Mouse (Mus musculus): ENCODE results near the gene BC030867. TPM values are rescaled to one million over a fixed set of nuclear protein-coding genes. Genes with fewer than 3 reads are reported as not detected.

Gene BC030867
- polyA plus RNA-seq, 1 experiment from 2014 or later, result 5.5 TPM

DNA sequence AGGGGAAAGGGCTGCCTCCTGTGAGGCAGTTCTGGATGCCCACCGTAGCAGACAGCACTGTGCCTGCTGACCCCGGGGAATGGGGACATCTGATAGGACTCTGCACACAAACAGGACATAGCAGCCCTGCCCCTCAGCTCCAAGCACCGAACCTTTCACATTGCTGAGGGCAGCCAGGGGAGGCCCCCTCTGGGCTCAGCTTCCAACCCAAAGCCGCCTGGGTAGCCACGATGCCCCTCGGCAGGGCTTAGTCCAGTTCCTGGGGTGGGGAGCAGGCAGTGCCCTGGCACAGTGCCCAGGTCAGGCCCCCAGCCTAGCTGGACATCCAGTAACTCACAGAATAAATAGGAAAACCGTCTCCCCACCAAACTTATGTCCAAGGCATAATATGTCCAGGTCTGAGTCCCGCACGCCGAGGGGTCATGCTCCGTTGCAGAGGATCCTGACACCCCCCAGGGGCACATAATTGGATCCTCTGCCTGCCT is 42.4 kb downstream of the BC030867 start:
- peaks cover 18% of the 10 kb centered on the region for H3K36me3 ChIP-seq (ENCODE audit: control insufficient read depth, insufficient read depth)
- H3K27ac ChIP-seq (ENCODE audit: low read length), result no peak overlapping the region
- H3K27me3 ChIP-seq (replicated peaks; ENCODE audit: control insufficient read depth, insufficient read depth, low read length), result no peaks in the 10 kb centered on the region
- peaks cover 21% of the 10 kb centered on the region for H3K4me1 ChIP-seq (replicated peaks; ENCODE audit: control insufficient read depth, insufficient read depth, low read length)
- WGBS, result 79% methylated on average over 11 of the region's 11 CpGs
- H3K4me3 ChIP-seq (replicated peaks; ENCODE audit: low read length), result no peak overlapping the region
- H3K9me3 ChIP-seq (ENCODE audit: control insufficient read depth, low read length), result no peaks in the 10 kb centered on the region
- H3K9ac ChIP-seq (replicated peaks; ENCODE audit: low read depth, low read length), result no peak overlapping the region
- no peak for ATAC-seq
- H3K4me2 ChIP-seq (ENCODE audit: low read length), result no peak overlapping the region

DNA sequence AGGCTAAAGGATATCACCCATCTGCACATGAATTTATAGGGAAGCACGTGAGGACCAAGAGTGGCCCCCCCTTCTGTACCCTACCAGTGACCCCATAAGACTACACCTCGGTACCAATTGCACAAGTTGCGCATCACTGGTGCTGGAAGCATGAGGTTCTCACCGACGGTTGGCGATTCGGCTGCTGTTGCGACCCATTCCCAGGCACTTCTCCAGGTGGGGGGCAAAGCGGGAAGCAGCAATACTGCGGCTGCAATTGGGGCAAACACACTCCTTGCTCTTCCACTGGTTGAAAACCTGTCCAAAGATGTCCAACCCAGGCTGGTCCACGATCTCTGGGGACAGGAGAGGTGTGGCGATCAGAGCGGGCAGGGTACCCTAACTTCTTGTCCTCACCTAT is 45.3 kb downstream of the BC030867 start:
- peaks cover 21% of the 10 kb centered on the region for H3K4me1 ChIP-seq (replicated peaks; ENCODE audit: control insufficient read depth, insufficient read depth, low read length)
- no peak overlapping the region for H3K4me3 ChIP-seq (replicated peaks; ENCODE audit: low read length)
- H3K9ac ChIP-seq (replicated peaks; ENCODE audit: low read depth, low read length), result no peak overlapping the region
- peaks cover 18% of the 10 kb centered on the region for H3K36me3 ChIP-seq (ENCODE audit: control insufficient read depth, insufficient read depth)
- no peak overlapping the region for H3K27ac ChIP-seq (ENCODE audit: low read length)
- no peaks in the 10 kb centered on the region for H3K27me3 ChIP-seq (replicated peaks; ENCODE audit: control insufficient read depth, insufficient read depth, low read length)
- H3K4me2 ChIP-seq (ENCODE audit: low read length), result no peak overlapping the region
- no peak for ATAC-seq
- H3K9me3 ChIP-seq (ENCODE audit: control insufficient read depth, low read length), result no peaks in the 10 kb centered on the region
- 94% methylated on average over 13 of the region's 13 CpGs for WGBS

DNA sequence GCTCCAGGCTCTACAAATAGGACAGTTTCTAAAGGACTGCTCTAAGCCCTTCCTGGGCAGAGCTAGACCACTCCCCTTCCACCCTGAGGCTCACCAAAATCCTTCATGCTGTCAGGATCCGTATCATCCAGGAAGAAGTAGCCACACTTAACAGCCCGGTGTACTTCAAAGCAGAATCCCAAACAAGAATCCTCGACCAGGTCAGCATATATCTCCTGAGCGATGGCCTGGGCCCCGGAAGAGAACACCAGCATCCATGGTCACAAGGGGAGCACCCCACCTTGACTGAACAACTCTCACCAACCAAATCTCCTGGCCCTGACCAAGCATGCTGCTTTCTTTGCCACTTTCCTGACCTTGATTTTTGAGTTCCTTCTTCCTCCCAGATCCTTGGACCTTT is 45.7 kb downstream of the BC030867 start:
- no peak overlapping the region for H3K4me3 ChIP-seq (replicated peaks; ENCODE audit: low read length)
- H3K27me3 ChIP-seq (replicated peaks; ENCODE audit: control insufficient read depth, insufficient read depth, low read length), result no peaks in the 10 kb centered on the region
- peaks cover 21% of the 10 kb centered on the region for H3K4me1 ChIP-seq (replicated peaks; ENCODE audit: control insufficient read depth, insufficient read depth, low read length)
- H3K4me2 ChIP-seq (ENCODE audit: low read length), result peak overlapping the region; percentile 93; the same call in 1 of the 2 replicates
- H3K9me3 ChIP-seq (ENCODE audit: control insufficient read depth, low read length), result no peaks in the 10 kb centered on the region
- H3K27ac ChIP-seq (ENCODE audit: low read length), result no peak overlapping the region; the same call in 1 of the 2 replicates
- no peak for ATAC-seq
- H3K36me3 ChIP-seq (ENCODE audit: control insufficient read depth, insufficient read depth), result peaks cover 18% of the 10 kb centered on the region
- no peak overlapping the region for H3K9ac ChIP-seq (replicated peaks; ENCODE audit: low read depth, low read length)
- WGBS, result 81% methylated on average over 5 of the region's 5 CpGs

DNA sequence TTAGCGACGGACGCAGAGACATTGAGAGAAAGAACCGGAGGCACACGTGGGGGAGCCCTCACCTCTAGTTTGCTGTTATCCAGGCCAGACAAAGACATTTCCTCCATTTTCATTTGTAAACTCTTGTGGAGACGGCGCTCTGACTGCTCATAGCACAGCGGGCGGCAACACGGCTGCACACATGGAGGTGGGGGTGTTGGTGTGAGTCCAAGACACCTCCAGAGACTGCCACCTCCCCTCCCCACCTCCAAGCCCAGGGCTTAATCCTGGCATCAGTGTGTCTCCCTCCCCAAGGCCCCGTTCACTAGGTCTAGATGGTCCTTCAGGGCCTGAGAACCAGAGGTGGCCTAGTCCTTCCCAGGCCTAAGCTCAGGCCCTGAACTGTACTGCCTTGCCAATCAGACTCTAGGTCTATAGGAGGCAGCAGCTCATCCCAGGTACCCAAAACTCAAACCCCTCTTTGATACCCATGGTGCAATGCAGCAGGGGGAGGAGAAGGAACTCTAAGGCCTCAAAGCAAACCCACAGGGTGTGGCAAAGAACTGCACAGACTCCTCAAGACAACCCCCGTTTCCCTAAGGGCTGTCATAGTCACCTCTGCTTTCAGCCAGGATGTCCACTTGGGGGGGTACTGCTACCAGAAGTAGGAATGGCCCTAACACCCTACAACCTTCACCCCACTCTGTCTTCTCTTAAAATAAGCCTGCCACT is 46.4 kb downstream of the BC030867 start:
- Histone ChIP-seq H3K9ac (replicated peaks; ENCODE audit: low read depth, low read length) (peak overlapping the region; percentile 92), H3K27ac (ENCODE audit: low read length) (peak overlapping the region; percentile 98), H3K27me3 (replicated peaks; ENCODE audit: control insufficient read depth, insufficient read depth, low read length) (no peaks in the 10 kb centered on the region), H3K9me3 (ENCODE audit: control insufficient read depth, low read length) (no peaks in the 10 kb centered on the region), H3K4me3 (replicated peaks; ENCODE audit: low read length) (peak overlapping the region; percentile 78), H3K4me2 (ENCODE audit: low read length) (peak overlapping the region; percentile 93), H3K4me1 (replicated peaks; ENCODE audit: control insufficient read depth, insufficient read depth, low read length) (peaks cover 21% of the 10 kb centered on the region), H3K36me3 (ENCODE audit: control insufficient read depth, insufficient read depth) (peaks cover 18% of the 10 kb centered on the region)
- 0 out of 2 replicates have a peak, but pooled peaks have one; percentile 0 for ATAC-seq
- 46% methylated on average over 12 of the region's 12 CpGs for WGBS

DNA sequence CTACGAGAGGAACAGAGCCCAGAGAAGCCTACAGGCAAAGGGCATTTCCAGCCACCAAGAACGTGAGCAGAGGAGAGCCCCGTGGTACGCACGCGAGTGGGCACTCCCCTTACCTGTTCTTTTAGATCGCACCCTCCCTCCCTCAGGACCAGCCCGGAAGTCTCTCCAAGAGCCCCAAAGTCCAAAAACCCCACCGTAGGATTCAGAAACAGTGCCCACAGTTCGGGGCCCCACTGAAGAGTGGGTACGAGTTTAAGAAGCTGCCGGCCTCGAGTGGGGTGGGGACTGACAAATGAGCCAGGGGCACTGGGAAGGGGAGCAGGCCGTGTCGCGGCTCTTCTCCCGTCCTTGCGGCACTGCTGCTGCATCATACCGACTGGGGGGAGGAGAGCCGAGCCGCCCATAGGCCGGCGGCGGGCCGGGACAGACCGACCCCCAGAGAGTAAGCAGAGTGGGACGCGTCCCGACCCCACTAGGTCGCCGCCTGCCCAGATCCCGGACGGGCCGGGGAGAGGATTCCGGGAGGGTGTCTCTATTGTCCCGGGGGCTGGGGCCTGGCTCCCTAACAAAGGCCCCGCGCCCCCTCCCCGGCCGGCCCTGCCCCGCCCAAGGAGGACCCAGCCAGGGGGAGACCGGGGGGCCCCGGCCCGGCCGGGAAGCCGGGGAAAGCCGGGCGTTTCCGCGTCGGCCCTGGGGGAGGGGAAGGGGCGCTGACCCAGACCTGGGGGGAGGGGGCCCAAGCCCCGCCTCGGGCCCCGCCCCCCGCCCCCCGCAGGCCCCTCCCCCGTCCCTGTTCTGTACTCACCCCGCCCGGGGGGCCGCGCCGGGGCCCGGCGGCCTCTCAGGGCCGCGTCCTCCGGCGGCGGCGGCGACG is 47.2 kb downstream of the BC030867 start:
- peak overlapping the region; percentile 93 for H3K4me2 ChIP-seq (ENCODE audit: low read length)
- peak; percentile 7; the same call in 1 of the 2 replicates for ATAC-seq
- peak overlapping the region; percentile 98 for H3K27ac ChIP-seq (ENCODE audit: low read length)
- H3K4me1 ChIP-seq (replicated peaks; ENCODE audit: control insufficient read depth, insufficient read depth, low read length), result peaks cover 21% of the 10 kb centered on the region
- H3K9ac ChIP-seq (replicated peaks; ENCODE audit: low read depth, low read length), result peak overlapping the region; percentile 92
- H3K9me3 ChIP-seq (ENCODE audit: control insufficient read depth, low read length), result no peaks in the 10 kb centered on the region
- no peaks in the 10 kb centered on the region for H3K27me3 ChIP-seq (replicated peaks; ENCODE audit: control insufficient read depth, insufficient read depth, low read length)
- WGBS, result under 1% methylated on average over 36 of the region's 73 CpGs
- H3K36me3 ChIP-seq (ENCODE audit: control insufficient read depth, insufficient read depth), result peaks cover 17% of the 10 kb centered on the region
- H3K4me3 ChIP-seq (replicated peaks; ENCODE audit: low read length), result peak overlapping the region; percentile 78

DNA sequence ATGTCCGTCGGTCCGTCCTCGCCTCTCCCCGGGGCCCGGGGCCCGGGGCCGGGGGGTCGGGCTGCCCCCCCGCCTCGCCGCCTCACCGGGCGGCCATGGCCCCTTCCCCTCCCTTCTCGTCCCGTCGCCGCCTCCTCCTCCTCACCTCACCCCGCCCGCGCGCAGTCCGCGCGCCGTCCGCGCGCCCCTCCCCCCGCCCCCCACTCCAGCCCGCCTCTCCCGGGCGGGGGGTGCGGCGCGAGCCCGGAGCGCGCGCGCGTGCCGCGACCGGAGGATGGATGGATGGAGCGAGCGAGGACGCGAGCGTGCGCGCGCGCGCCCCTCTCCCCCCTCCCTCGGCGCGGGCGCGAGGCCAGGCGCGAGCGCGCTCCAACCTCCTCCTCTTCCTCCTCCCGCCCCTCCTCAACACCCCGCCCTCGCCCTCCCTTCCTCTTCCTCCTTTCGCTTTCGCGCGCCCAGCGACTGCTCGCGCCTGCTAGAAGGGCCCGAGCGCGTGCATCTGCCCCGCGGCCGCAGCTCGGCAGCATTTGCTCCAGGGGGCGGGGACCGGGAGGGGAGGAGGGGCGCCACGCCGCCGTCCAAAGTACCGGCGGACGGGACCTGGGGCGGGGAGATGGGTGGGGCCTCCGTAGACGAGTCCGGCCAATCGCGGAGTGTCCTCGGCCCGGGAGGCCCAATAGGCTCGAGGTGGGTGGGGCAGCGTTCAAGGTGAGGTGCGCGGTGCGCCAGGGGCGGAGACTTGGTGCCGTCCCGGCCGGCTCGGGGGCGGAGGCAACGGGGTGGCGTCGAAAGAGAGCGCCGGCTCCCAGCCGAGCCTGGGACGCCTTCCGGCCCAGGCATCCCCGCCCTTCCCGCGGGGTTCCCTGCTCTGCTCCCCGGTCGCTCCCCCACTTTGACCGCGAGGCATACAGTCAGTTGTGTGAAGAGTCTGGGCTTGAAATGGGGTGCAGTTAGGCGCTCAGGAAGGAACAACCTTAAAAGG is 48.1 kb downstream of the BC030867 start, which contains the start of gene Atxn7l3:
Atxn7l3 (minus strand) TSS at position 141 of the 982 bp plus-strand sequence.
- Histone ChIP-seq H3K9ac (replicated peaks; ENCODE audit: low read depth, low read length) (peak within 1 kb of the TSS; percentile 92), H3K27ac (ENCODE audit: low read length) (peak within 1 kb of the TSS; percentile 98), H3K9me3 (ENCODE audit: control insufficient read depth, low read length) (no peaks in the 10 kb centered on the region), H3K4me1 (replicated peaks; ENCODE audit: control insufficient read depth, insufficient read depth, low read length) (peaks cover 21% of the 10 kb centered on the region), H3K27me3 (replicated peaks; ENCODE audit: control insufficient read depth, insufficient read depth, low read length) (no peaks in the 10 kb centered on the region), H3K4me3 (replicated peaks; ENCODE audit: low read length) (peak within 1 kb of the TSS; percentile 78), H3K4me2 (ENCODE audit: low read length) (peak within 1 kb of the TSS; percentile 93), H3K36me3 (ENCODE audit: control insufficient read depth, insufficient read depth) (peaks cover 8% of the 10 kb centered on the region)
- WGBS, result 0% methylated on average over 56 of the region's 125 CpGs
- ATAC-seq, result peak; percentile 95

DNA sequence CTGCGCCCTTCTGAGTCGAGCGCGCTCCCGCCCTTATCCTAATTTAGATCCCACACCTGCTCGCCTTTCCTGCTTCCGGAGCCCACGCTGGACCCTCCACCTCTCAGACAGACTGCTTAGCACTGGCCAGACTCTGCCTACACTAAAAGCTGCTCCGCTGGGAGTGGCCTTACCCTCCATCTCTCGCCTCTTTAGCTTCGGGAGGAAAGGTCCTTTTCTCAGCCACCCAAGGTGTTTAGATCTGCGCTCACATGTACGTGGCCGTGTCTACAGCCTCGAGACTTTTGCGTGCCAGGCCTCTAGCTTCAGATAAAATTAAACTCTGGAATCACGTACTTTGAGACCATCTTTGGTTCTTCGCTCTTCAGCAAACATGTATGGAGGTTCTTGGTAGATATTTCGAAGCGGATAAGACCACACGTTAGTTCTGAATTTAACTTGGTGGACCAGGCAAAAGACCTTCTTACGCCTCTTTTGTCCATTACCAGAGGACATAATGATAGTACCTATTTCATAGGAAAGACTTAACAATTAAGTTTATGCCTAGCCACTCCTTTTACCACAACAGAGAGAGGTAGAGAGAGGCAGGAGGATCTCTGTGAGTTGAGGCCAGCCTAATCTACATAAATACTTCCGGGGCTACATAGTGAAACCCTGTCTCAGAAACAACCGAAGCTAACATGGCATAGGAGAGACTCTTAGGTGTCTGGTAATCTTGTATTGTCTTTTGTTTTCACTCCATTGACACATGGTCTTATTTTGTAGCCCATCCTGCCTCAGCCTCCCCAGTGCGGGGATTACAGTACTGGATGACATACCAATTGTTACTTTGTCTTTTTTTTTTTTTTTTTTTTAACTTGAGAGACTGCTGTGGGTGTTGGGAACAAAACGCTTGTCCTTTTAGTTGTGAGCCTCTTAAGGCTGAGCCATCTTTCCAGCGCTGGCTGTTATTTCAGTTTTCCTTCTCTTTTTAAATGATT is 49.2 kb downstream of the BC030867 start:
- Histone ChIP-seq H3K4me2 (ENCODE audit: low read length) (peak overlapping the region; percentile 87), H3K9ac (replicated peaks; ENCODE audit: low read depth, low read length) (peak overlapping the region; percentile 76), H3K9me3 (ENCODE audit: control insufficient read depth, low read length) (no peaks in the 10 kb centered on the region), H3K4me3 (replicated peaks; ENCODE audit: low read length) (peak overlapping the region; percentile 78), H3K27me3 (replicated peaks; ENCODE audit: control insufficient read depth, insufficient read depth, low read length) (no peaks in the 10 kb centered on the region), H3K4me1 (replicated peaks; ENCODE audit: control insufficient read depth, insufficient read depth, low read length) (peaks cover 21% of the 10 kb centered on the region), H3K27ac (ENCODE audit: low read length) (peak overlapping the region; percentile 98), H3K36me3 (ENCODE audit: control insufficient read depth, insufficient read depth) (peaks cover 3% of the 10 kb centered on the region; the same call in 1 of the 2 replicates)
- 28% methylated on average over 27 of the region's 27 CpGs for WGBS
- no peak; the same call in 1 of the 2 replicates for ATAC-seq

DNA sequence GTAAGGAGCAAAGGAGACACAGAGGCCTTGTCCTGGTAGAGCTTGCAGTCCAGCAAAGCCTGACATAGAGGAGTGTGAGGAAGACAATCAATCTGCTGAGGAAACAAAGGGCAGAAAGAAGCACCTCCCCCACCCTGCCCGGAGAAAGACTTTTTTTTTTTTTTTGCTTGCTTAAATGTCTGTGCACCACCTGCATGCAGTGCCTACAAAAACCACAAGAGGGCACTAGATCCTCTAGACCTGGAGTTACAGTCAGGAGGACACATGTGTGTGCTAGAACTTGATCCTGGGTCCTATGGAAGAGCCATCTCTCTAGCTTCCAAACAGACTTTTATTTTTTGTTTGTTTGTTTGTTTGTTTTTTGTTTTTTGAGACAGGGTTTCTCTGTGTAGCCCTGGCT is 51.2 kb downstream of the BC030867 start:
- ATAC-seq, result no peak
- H3K9ac ChIP-seq (replicated peaks; ENCODE audit: low read depth, low read length), result no peak overlapping the region

More for the DNA sequence above, 51.2 kb downstream of the BC030867 start:
- Histone ChIP-seq H3K4me3 (replicated peaks; ENCODE audit: low read length) (no peak overlapping the region), H3K27me3 (replicated peaks; ENCODE audit: control insufficient read depth, insufficient read depth, low read length) (no peaks in the 10 kb centered on the region), H3K4me2 (ENCODE audit: low read length) (no peak overlapping the region), H3K9me3 (ENCODE audit: control insufficient read depth, low read length) (no peaks in the 10 kb centered on the region), H3K27ac (ENCODE audit: low read length) (no peak overlapping the region), H3K4me1 (replicated peaks; ENCODE audit: control insufficient read depth, insufficient read depth, low read length) (peaks cover 14% of the 10 kb centered on the region), H3K36me3 (ENCODE audit: control insufficient read depth, insufficient read depth) (no peaks in the 10 kb centered on the region)
- 7% methylated on average over 1 of the region's 1 CpGs for WGBS

Measured in forebrain, embryonic 16.5 days (tissue).